Mouse (Mus musculus) ES-E14 (cell line): ENCODE data around the gene Abhd17b.

Source experiments
- HCFC1 ChIP-seq: IDR thresholded peaks from 2 replicates; pipeline ENCODE4 v1.6.1; 2012; ENCODE audit warnings: low read length, inconsistent platforms, borderline replicate concordance; ENCODE audit not compliant: insufficient read depth
- ZC3H11A ChIP-seq: IDR thresholded peaks from 2 replicates; pipeline ENCODE4 v1.6.1; 2012; ENCODE audit warnings: low read depth, mild to moderate bottlenecking, inconsistent platforms, low read length, borderline replicate concordance

DNA sequence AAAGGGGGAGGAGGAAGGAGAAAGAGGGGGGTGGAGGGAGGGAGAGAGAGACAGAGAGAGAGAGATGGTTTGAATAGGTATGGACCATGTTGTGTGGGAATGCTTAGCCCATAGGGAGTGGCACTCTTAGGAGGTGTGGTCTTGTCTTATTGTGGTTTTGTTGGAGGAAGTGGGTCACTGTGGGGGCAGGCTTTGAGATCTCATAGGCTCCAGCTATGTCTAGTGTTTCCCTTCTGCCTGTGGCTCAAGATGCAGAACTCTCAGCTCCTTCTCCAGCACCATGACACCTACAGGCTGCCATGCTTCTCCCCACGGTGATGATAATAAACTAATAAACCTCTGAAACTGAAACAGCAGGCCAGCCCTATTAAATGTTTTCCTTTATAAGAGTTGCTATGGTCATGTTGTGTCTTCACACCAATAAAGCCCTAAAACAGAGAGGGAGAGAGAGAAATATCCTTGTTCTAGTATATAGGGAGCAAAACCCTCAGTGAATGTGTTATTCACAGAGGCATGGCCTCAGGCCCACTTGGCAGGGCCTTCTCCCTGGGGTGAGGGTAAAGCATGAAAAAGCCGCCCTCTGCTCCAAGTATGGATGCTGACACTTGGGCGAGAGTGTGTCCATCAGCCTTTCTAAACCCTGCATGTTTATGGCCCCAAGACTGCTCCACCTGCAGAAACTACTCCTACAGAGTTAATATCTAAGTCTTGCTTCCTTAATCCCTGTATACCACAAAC, 29.4 kb upstream of the Abhd17b start:
- TF ChIP-seq ZC3H11A (no peak), HCFC1 (no peak)
